Mouse (Mus musculus) cerebellum, adult 2 months (tissue): ENCODE data around the gene Ppp3r1. TPM values are rescaled to one million over a fixed set of nuclear protein-coding genes. Genes with fewer than 3 reads are reported as not detected.

Experiments used
- DNase-seq, 2 experiments: peaks; one replicate each; pipeline ENCODE4 v3.0.0; 2021
- H3K27ac ChIP-seq: fragments of 200-500 bp; 2 replicates; pipeline ENCODE4 v1.5.1; 2012; ENCODE audit warnings: low read length, control low read depth, inconsistent platforms; ENCODE audit not compliant: insufficient read depth
- H3K27me3 ChIP-seq: fragments of 200-500 bp; 2 replicates; pipeline ENCODE4 v1.6.1; 2012; ENCODE audit warnings: inconsistent platforms, mild to moderate bottlenecking, low read length, moderate library complexity; ENCODE audit not compliant: control insufficient read depth, insufficient read depth
- H3K4me1 ChIP-seq: fragments of 200-500 bp; 2 replicates; pipeline ENCODE4 v1.6.1; 2011; ENCODE audit warnings: low read length; ENCODE audit not compliant: control insufficient read depth, insufficient read depth
- H3K4me3 ChIP-seq: fragments of 200-500 bp; replicated peaks from 2 replicates; pipeline ENCODE3; 2011; ENCODE audit warnings: mild to moderate bottlenecking, low read depth, low read length, control low read depth; ENCODE audit not compliant: insufficient read depth
- CTCF ChIP-seq: fragments of 200-500 bp; IDR thresholded peaks from 2 replicates; pipeline ENCODE4 v1.5.1; 2011; ENCODE audit warnings: low read depth, mild to moderate bottlenecking, control low read depth, low read length, moderate library complexity, borderline replicate concordance; ENCODE audit not compliant: insufficient read depth
- POLR2A ChIP-seq: fragments of 200-500 bp; IDR thresholded peaks from 2 replicates; pipeline ENCODE4 v1.6.1; 2011; ENCODE audit warnings: low read length, control low read depth, borderline replicate concordance; ENCODE audit not compliant: insufficient read depth
- polyA plus RNA-seq: library from polyadenylated mRNA; depleted of rRNA; stranded (reverse); fragments of >200 nt; gene quantifications from 2 replicates; pipeline ENCODE4 v1.2.3, GENCODE M21; 2012; rRNA removed

Gene Ppp3r1
- polyA plus RNA-seq, 1 experiment: 240 TPM

DNA sequence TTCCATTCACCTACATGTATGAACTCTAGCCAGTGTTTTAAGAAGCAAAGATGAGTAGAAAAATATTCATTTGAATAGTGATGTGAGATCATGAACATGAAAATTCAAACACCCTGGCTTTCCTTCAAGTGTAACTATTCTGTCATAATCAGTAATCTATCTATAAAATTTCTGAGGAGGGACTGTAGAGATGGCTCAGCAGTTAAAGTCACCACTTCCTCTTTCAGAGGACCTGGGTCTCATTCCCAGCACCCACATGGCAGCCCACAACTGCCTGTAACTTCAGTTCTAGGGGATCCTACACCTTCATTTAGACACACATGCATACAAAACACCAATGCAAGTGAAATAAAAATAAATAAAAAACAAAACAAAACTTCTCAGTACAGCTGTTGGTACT is 89.7 kb downstream of the Ppp3r1 start:
- H3K27ac ChIP-seq: no peak overlapping the region
- no peak for DNase-seq
- H3K4me1 ChIP-seq: no peaks in the 10 kb centered on the region
- no peaks in the 10 kb centered on the region for H3K27me3 ChIP-seq
- H3K4me3 ChIP-seq: no peak overlapping the region
- TF ChIP-seq POLR2A: no peak
- no peak for TF ChIP-seq CTCF

Other genes with a start within 250 kb of the Ppp3r1 start
- 0.54 and 0.61 TPM in 2 replicates for gene Fbxo48, start 207.9 kb upstream of the Ppp3r1 start, polyA plus RNA-seq
- gene Cnrip1, start 107.7 kb upstream of the Ppp3r1 start, polyA plus RNA-seq: 83.5 and 87.6 TPM in 2 replicates
- 5.2 and 5.7 TPM in 2 replicates for gene Plek, start 106.9 kb upstream of the Ppp3r1 start, polyA plus RNA-seq
- 8.5 and 9.8 TPM in 2 replicates for gene Wdr92, start 22.8 kb downstream of the Ppp3r1 start, polyA plus RNA-seq
- 16.9 and 17.6 TPM in 2 replicates for gene Pno1, start 52.3 kb downstream of the Ppp3r1 start, polyA plus RNA-seq
- 43.4 and 45.7 TPM in 2 replicates for gene C1d, start 98.3 kb downstream of the Ppp3r1 start, polyA plus RNA-seq